Mouse (Mus musculus) layer of hippocampus, postnatal 25 days (tissue): ENCODE measurements around the gene Dnm3. TPM values are rescaled to one million over a fixed set of nuclear protein-coding genes. Genes with fewer than 3 reads are reported as not detected.

Experiments used
- microRNA-seq, 2 experiments: library from miRNA; unstranded; fragments of <30 nt; microRNA quantifications; one replicate each; pipeline ENCODE4 v1.2.0; 2021
- total RNA-seq, 2 experiments: library from RNA; stranded (reverse); gene quantifications; 2 replicates each; pipeline ENCODE4 v1.2.3; 2021

Gene Dnm3
- total RNA-seq, 2 experiments from 2014 or later: 66.1 to 83.0 TPM

Small RNA genes within 50 kb of the gene (microRNA-seq; reads per million reads assigned to microRNA genes)
- 0 to 0.37 reads per million in 2 experiments for gene Mir199a-2
- gene Mir214: 40.2 to 79.5 reads per million in 2 experiments

Other genes starting within 250 kb of the Dnm3 start
- 10 to 100 TPM in 1 of 2 experiments, 1 to 10 TPM in 1; 9.7 to 15.2 TPM for gene Mettl13, start 70.5 kb upstream of the Dnm3 start, total RNA-seq
- 100 to 1,000 TPM in 1 of 2 experiments, 10 to 100 TPM in 1; 97.6 to 100 TPM for gene Vamp4, start 92.5 kb upstream of the Dnm3 start, total RNA-seq
- gene Myoc, start 161.1 kb upstream of the Dnm3 start, total RNA-seq: 1 to 10 TPM; 4.1 to 5.4 TPM
- not detected for gene Myocos, start 180.2 kb upstream of the Dnm3 start, total RNA-seq